Mouse (Mus musculus): ENCODE measurements around the gene Plp2.

GRCm38 (mm10) chrX:7675001-7675380 is 3.8 kb upstream of the Plp2 start:
- TF ChIP-seq CTCF (IDR thresholded peaks at IDR 0.05; ENCODE audit: low read depth), result no peak
- no peak for TF ChIP-seq EP300 (IDR thresholded peaks at IDR 0.05; ENCODE audit: low read depth)
